Mouse (Mus musculus) megakaryocyte, embryonic 14.5 days (primary cell): ENCODE data around the gene Ppt2. TPM values are rescaled to one million over a fixed set of nuclear protein-coding genes. Genes with fewer than 3 reads are reported as not detected.

Source experiments
- H3K27me3 ChIP-seq: replicated peaks from 2 replicates; pipeline ENCODE3; 2012; ENCODE audit warnings: inconsistent platforms
- H3K36me3 ChIP-seq: replicated peaks from 2 replicates; pipeline ENCODE3; 2012; ENCODE audit warnings: low read length, inconsistent platforms, mixed read lengths
- H3K4me1 ChIP-seq: 2 replicates; pipeline ENCODE4 v1.6.1; 2012; ENCODE audit warnings: inconsistent platforms
- H3K4me3 ChIP-seq: replicated peaks from 2 replicates; pipeline ENCODE3; 2012; ENCODE audit warnings: moderate library complexity, mild to moderate bottlenecking, inconsistent platforms
- H3K9me3 ChIP-seq: 2 replicates; pipeline ENCODE4 v1.6.1; 2012; ENCODE audit warnings: inconsistent platforms
- FLI1 ChIP-seq: IDR thresholded peaks from 2 replicates; pipeline ENCODE4 v1.6.1; 2012; ENCODE audit warnings: low read length, inconsistent platforms, mixed read lengths
- GATA1 ChIP-seq: IDR thresholded peaks from 3 replicates; pipeline ENCODE4 v1.6.1; 2012; ENCODE audit warnings: mixed read lengths, low read length, inconsistent platforms, borderline replicate concordance
- polyA plus RNA-seq: library from polyadenylated mRNA; stranded (reverse); fragments of >175 nt; gene quantifications from 2 replicates; pipeline ENCODE4 v1.2.3, GENCODE M21; 2012; ENCODE audit warnings: low replicate concordance; ENCODE audit not compliant: insufficient read depth

Ppt2 gene
- polyA plus RNA-seq, 1 experiment: 74.9 TPM

DNA sequence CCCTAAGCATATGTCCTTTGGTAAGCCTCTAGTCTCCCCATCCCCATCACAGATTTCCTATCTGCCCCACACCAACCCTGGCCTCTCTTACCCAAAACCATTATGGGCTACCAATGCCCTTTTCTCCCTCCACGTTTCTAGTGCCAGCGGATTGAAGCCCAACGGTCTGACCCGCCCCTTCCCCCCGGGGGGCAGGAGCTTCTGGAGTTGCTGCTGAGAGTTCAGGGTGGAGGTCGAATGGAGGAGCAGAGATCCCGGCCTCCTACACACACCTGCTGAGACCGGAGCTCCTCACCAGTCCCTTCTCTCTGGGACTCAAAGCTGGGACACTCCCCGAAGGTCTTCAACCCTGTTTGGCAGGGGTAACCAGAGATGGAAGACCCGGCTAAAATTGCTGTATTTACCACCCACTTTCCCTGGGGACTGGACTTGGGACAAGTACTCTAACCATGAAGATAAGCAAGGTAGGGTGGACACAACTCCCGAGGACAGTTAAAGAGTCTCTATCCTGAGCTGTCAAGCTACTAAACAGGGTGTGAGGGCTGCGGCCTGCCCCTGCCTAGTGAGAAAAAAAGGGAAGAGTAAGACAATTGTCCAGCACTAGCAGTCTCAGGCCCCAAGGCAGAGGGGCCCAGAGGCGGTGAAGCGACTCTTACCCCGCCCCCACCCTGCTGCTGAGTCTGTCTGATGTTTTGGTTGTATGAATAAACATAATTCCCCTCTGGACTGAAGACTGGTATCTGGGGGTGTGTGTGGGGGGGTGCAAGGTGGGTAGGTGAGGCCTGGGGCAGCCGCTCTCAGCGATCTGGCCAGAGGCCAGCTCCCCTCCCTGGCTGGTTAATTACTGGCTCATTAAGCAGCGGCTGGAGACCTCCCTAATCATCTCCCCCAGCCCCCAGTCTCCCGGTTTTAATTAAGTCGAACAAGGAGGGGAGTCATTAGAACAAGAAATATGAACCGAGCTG is 37.0 kb downstream of the Ppt2 start, which contains the start of gene Pbx2:
Gene Pbx2, plus strand, starts transcription at position 238 of the 965 bp plus-strand sequence.
- Histone ChIP-seq H3K9me3 (no peaks in the 10 kb centered on the region), H3K4me1 (peaks cover 78% of the 10 kb centered on the region), H3K27me3 (peaks cover 2% of the 10 kb centered on the region), H3K4me3 (peak within 1 kb of the TSS; percentile 94), H3K36me3 (peaks cover 32% of the 10 kb centered on the region)
- TF ChIP-seq GATA1 (no peak), FLI1 (no peak)

DNA sequence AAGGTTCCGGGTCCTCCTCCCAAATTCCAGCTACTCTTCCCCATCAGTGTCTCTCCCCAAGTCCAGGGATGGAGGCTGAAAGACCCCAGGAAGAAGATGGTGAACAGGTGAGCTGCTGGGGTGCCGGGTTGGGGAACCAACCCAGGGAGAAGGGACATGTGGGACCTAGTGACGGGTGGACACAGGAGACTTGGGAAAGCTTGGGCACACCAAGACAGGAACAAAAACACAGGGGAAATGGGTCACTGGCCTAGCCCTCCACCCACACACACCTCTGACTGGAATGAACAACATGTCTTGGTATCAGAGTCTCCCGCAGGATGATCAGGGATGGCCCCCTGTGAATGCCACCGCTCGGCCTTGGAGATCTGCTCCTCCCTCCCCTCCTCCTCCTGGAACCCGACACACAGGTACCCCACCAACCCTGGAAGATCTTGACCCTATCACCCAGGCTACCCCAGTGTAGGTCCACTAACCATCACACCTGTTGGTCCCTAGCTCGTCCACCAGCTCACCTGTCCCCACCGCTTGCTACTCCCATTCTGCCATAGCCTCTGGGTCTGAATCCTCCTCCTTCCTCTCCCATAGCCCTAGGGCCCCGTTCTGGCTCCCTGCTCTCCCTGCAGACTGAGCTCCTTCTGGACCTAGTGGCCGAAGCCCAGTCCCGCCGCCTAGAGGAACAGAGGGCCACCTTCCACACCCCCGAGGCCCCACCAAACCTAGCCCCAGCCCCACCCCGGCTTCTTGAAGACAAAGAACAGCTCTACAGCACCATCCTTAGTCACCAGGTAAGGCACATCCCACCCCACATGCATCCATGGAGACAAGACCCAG is 37.9 kb downstream of the Ppt2 start:
- TF ChIP-seq GATA1: no peak
- no peak for TF ChIP-seq FLI1
- Histone ChIP-seq H3K4me1 (peaks cover 75% of the 10 kb centered on the region), H3K4me3 (peak overlapping the region; percentile 94), H3K36me3 (peaks cover 22% of the 10 kb centered on the region), H3K9me3 (no peaks in the 10 kb centered on the region), H3K27me3 (peaks cover 9% of the 10 kb centered on the region)

DNA sequence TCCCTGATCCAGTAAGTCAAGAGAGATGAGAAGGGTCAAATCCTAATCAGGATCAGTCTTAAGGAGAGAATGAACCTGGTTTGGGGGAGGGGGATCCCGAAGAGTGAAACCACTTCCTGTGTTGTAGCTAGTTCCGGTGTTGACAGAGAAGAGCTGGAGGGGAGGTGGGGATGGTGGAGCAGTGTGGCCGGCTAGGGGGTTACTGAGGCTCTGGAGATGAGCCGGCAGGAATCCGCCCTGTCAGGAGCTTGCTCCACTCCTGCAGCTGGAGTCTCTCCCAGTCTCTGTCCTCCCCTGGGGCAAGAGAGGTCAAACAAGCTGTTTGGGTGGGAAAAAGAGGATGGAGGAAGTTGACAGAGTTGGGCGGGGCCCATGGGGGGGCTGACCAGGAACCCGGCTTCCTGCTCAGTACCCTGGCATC is 38.6 kb downstream of the Ppt2 start, which contains the start of gene Gpsm3:
Gene Gpsm3, plus strand, starts transcription at position 126 of the 421 bp plus-strand sequence.
- H3K4me1 ChIP-seq: peaks cover 69% of the 10 kb centered on the region
- H3K4me3 ChIP-seq: peak within 1 kb of the TSS; percentile 94

DNA sequence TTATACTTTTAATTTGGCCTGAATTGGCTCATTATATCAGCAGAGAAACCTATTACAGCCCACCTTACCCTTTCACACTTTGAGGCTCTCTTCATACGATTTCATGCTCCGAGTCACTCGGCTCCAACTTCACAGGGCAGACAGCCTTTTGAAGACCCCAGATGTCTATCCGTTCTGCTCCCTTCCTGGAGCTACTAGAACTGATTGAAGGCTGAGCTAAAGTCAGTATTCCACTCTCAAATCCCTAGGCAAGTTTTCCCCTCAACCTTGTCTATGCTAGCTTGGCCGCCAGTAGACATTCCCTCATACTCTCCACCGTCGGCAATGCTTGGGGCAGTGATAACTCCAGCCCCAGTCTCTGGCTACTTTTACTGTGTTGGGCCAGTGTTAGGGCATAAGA is 39.1 kb downstream of the Ppt2 start:
- Histone ChIP-seq H3K27me3 (peaks cover 9% of the 10 kb centered on the region), H3K4me3 (peak overlapping the region; percentile 94), H3K9me3 (no peaks in the 10 kb centered on the region), H3K4me1 (peaks cover 64% of the 10 kb centered on the region), H3K36me3 (peaks cover 11% of the 10 kb centered on the region)
- TF ChIP-seq FLI1: no peak
- TF ChIP-seq GATA1: no peak

More for the DNA sequence above, 38.6 kb downstream of the Ppt2 start, which contains the start of gene Gpsm3:
- Histone ChIP-seq H3K27me3 (peaks cover 9% of the 10 kb centered on the region), H3K36me3 (peaks cover 16% of the 10 kb centered on the region), H3K9me3 (no peaks in the 10 kb centered on the region)
- TF ChIP-seq FLI1: no peak
- no peak for TF ChIP-seq GATA1

DNA sequence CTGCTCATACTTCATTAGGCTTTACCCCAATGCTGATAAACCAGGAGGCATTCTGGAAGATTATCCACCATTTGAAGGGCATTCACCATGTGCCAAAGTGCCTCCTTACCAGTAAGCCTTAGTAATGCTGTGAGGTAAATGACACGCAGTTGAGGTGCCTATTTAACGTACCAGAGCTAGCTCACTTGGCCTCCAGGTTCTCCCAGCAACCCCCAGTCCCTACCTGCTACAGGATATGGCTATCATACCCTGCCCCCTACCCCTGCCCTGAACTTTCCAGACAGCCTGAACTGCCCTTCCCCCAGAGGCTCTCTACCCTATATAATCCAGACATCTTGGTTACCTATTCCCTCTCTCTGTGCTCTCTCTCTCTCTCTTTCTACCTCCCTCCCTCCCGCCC is 39.5 kb downstream of the Ppt2 start:
- H3K27me3 ChIP-seq: peaks cover 10% of the 10 kb centered on the region
- no peaks in the 10 kb centered on the region for H3K9me3 ChIP-seq
- H3K4me1 ChIP-seq: peaks cover 60% of the 10 kb centered on the region
- H3K4me3 ChIP-seq: peak overlapping the region; percentile 93
- TF ChIP-seq FLI1 (no peak), GATA1 (no peak)
- peaks cover 6% of the 10 kb centered on the region for H3K36me3 ChIP-seq

DNA sequence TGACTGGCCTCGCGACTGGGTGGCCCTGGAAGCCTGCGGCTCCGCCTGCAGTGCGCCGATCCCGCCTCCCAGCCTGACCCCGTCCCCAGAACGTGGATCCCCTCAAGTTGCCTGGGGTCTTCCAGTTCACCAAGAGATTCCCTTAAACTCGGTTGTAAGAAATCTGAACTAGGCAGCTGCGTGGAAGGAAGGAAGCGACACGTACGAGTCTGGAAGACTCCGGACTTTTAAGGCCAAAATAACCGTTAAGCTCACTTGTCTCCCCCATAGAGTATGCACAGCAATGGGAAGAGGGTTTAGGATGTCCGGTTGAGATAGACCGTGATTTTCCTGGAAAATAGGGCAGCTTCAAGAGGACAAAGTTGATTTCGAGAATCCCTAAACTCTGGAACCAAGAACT is 40.5 kb downstream of the Ppt2 start:
- Histone ChIP-seq H3K4me3 (peak overlapping the region; percentile 93), H3K27me3 (peaks cover 18% of the 10 kb centered on the region), H3K36me3 (no peaks in the 10 kb centered on the region), H3K9me3 (no peaks in the 10 kb centered on the region), H3K4me1 (peaks cover 50% of the 10 kb centered on the region)
- no peak for TF ChIP-seq GATA1
- TF ChIP-seq FLI1: no peak

DNA sequence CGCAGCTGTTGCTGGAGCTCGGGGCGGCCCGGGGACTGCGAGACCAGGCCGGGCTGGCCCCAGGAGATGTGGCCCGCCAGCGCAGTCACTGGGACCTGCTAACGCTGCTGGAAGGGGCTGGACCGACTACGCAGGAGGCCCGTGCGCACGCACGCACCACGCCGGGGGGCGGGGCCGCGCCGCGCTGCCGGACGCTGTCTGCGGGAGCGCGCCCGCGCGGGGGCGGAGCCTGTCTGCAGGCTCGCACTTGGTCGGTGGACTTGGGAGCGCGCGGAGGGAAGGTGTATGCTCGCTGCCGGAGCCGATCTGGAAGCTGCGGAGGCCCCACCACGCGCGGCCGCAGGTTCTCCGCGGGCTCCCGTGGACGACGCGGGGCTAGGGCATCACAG is 40.9 kb downstream of the Ppt2 start:
- Histone ChIP-seq H3K27me3 (peaks cover 21% of the 10 kb centered on the region), H3K36me3 (no peaks in the 10 kb centered on the region), H3K9me3 (no peaks in the 10 kb centered on the region), H3K4me1 (peaks cover 50% of the 10 kb centered on the region), H3K4me3 (peak overlapping the region; percentile 93)
- TF ChIP-seq GATA1 (no peak), FLI1 (no peak)

DNA sequence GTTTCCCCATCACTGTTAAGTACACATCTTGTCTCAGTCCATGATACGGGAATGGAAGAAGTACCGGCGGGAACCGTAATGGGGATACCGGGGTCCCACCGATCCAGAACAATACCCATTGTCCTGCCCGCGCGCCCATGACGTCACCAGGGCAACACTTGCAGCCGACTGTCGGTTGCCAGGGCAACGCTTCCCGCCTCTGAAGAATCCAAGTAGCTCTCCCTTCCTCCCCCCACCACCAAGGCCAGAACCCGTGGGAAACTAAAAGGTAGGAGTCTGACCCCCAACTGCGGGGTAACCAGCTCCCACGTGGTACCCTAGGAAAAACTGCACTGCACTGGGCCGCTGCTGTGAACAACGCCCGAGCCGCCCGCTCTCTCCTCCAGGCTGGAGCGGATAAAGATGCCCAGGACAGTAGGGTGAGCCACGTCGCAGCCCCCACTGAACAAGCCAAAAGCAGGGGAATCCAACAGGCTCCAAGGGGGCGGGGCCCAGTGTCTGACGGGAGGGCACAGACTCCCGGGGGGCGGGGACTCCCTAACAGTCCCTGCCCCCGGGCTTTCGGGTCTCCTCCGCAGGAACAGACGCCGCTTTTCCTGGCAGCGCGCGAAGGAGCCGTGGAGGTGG is 41.4 kb downstream of the Ppt2 start:
- H3K36me3 ChIP-seq: no peaks in the 10 kb centered on the region
- TF ChIP-seq FLI1: no peak
- TF ChIP-seq GATA1: no peak
- peaks cover 50% of the 10 kb centered on the region for H3K4me1 ChIP-seq
- H3K4me3 ChIP-seq: peak overlapping the region; percentile 93
- H3K27me3 ChIP-seq: peaks cover 26% of the 10 kb centered on the region
- H3K9me3 ChIP-seq: no peaks in the 10 kb centered on the region

DNA sequence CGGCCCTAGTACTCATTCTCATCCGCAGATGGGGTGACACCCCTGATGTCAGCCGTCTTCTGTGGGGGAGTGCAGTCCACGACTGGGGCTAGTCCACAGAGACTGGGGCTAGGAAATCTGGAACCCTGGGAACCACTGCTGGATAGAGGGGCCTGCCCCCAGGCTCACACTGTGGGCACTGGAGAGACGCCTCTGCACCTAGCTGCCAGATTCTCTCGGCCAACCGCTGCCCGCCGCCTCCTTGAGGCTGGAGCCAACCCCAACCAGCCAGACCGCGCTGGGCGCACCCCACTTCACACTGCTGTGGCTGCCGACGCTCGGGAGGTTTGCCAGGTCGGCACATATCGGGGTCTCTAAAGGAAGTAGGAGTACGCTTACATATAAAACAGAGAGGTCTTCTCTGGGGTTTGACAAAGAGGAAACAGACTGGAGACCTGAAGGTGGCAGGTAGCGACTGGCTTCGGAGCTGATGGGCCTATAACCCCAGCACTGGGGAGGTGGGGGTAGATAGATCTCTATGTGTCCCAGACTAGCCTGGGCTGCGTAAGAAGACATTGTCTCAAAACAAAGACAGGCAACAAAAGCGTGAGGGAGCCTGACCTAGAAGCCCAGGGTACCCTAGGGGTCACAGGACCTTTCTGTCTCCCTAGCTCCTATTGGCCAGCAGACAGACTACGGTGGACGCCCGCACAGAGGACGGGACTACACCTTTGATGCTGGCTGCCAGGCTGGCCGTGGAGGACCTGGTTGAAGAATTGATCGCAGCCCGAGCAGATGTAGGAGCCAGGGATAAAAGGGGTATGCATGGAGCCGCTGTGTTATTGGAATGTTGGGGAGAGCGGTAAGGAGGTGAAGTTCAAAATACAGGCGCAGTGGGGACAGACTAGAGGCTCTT is 42.2 kb downstream of the Ppt2 start:
- TF ChIP-seq FLI1 (no peak), GATA1 (no peak)
- H3K9me3 ChIP-seq: no peaks in the 10 kb centered on the region
- peak overlapping the region; percentile 93 for H3K4me3 ChIP-seq
- H3K36me3 ChIP-seq: no peaks in the 10 kb centered on the region
- H3K27me3 ChIP-seq: peaks cover 30% of the 10 kb centered on the region
- H3K4me1 ChIP-seq: peaks cover 44% of the 10 kb centered on the region
